Mouse (Mus musculus): ENCODE results near the gene Dhx36.

Gene Dhx36

GRCm38 (mm10) chr3:62433675-62434074, 73.1 kb downstream of the Dhx36 start:
- no peak for DNase-seq (ENCODE audit: low read depth, low spot score)

GRCm38 (mm10) chr3:62418387-62419138, 88.2 kb downstream of the Dhx36 start:
- no peak for DNase-seq (ENCODE audit: low read depth, low spot score)

All from forelimb bud, embryonic 11.5 days (tissue).